Mouse (Mus musculus): ENCODE results near the gene Hoxb2. TPM values are rescaled to one million over a fixed set of nuclear protein-coding genes. Genes with fewer than 3 reads are reported as not detected.

Hoxb2 gene
- polyA plus RNA-seq, 1 experiment from 2014 or later, result 3.7 TPM

DNA sequence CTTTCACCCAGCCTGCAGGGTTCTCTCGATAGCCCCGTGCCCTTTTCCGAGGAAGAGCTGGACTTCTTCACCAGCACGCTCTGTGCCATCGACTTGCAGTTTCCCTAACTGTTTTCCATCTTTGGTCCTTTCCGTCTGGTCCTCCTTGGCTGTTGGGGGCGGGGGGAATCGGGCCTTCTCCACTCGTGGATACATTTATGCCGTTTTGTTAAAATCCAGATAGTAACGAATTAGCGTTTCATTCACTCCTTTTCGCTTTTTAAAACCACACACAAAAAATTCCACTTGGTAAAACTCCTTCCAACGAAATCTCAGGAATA lies 3.2 kb downstream of the Hoxb2 start:
- Histone ChIP-seq H3K9me3 (replicated peaks) (no peaks in the 10 kb centered on the region), H3K4me2 (peak overlapping the region; percentile 57), H3K27ac (peak overlapping the region; percentile 76), H3K4me1 (replicated peaks) (peaks cover 16% of the 10 kb centered on the region), H3K36me3 (no peaks in the 10 kb centered on the region), H3K4me3 (peak overlapping the region; percentile 53), H3K9ac (peak overlapping the region; percentile 48), H3K27me3 (peaks cover 94% of the 10 kb centered on the region)
- ATAC-seq (replicated peaks; ENCODE audit: insufficient number of reproducible peaks, insufficient read depth, low FRiP score, low read depth), result no peak
- 5% methylated on average over 14 of the region's 14 CpGs for WGBS

DNA sequence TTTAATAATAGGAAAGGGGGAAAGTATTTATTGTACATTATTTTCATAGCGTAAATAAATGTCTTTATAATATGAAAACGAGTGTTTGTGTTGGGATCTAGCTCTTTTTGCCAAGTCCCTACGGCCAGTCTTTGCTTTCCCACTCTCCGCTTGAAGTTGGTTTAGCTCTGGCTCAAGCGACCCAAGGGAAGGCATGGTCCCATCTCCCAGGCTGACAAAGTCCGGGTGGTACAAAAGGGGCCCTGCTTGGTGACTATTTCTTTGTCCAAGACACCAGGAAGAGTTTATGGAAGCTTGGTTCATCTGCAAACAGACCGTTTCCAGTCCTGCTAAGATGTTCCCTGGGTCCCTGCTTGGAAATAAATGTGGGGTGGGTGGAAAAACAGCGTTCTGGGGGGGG lies 3.6 kb downstream of the Hoxb2 start:
- Histone ChIP-seq H3K4me1 (replicated peaks) (peaks cover 16% of the 10 kb centered on the region), H3K27ac (peak overlapping the region; percentile 37; the same call in 1 of the 2 replicates), H3K27me3 (peaks cover 89% of the 10 kb centered on the region), H3K9me3 (replicated peaks) (no peaks in the 10 kb centered on the region), H3K9ac (peak overlapping the region; percentile 7; the same call in 1 of the 2 replicates), H3K36me3 (no peaks in the 10 kb centered on the region), H3K4me3 (peak overlapping the region; percentile 33), H3K4me2 (peak overlapping the region; percentile 57)
- 22% methylated on average over 8 of the region's 8 CpGs for WGBS
- ATAC-seq (replicated peaks; ENCODE audit: insufficient number of reproducible peaks, insufficient read depth, low FRiP score, low read depth), result no peak

DNA sequence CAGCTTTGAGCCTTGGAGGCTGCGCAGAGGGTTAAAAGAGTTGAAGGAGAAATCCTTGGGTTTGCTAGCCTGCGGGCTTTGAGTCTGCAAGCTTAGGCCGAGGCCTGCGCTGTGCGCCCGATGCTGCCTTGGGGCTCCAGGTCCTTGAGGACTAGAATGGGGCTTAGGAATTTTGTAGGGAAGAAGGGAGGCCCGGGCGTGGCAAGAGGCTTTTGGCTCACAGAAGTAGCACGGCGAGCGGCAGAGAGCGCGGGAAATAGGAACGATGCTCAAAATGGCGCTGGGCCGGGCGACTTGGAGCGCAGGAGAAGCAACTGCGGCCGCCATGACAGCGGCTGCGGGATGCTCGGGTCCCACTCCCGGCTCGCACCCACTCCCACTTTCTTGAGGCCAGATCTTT lies 4.1 kb downstream of the Hoxb2 start:
- H3K27ac ChIP-seq, result peak overlapping the region; percentile 37; the same call in 1 of the 2 replicates
- H3K4me2 ChIP-seq, result peak overlapping the region; percentile 57
- H3K9ac ChIP-seq, result peak overlapping the region; percentile 7; the same call in 1 of the 2 replicates
- ATAC-seq (replicated peaks; ENCODE audit: insufficient number of reproducible peaks, insufficient read depth, low FRiP score, low read depth), result no peak
- H3K4me3 ChIP-seq, result peak overlapping the region; percentile 33
- H3K36me3 ChIP-seq, result no peaks in the 10 kb centered on the region
- WGBS, result 2% methylated on average over 25 of the region's 25 CpGs
- H3K9me3 ChIP-seq (replicated peaks), result no peaks in the 10 kb centered on the region
- peaks cover 86% of the 10 kb centered on the region for H3K27me3 ChIP-seq
- peaks cover 16% of the 10 kb centered on the region for H3K4me1 ChIP-seq (replicated peaks)

- Histone ChIP-seq H3K27ac (no peak overlapping the region), H3K36me3 (no peaks in the 10 kb centered on the region), H3K4me2 (peak overlapping the region; percentile 57), H3K9ac (0 out of 2 replicates have a peak overlapping the region, but pooled peaks have one; percentile 7), H3K4me1 (replicated peaks) (peaks cover 16% of the 10 kb centered on the region), H3K4me3 (peak overlapping the region; percentile 33), H3K27me3 (peaks cover 86% of the 10 kb centered on the region), H3K9me3 (replicated peaks) (no peaks in the 10 kb centered on the region)
- no peak for ATAC-seq (replicated peaks; ENCODE audit: insufficient number of reproducible peaks, insufficient read depth, low FRiP score, low read depth)
- WGBS, result 13% methylated on average over 9 of the region's 9 CpGs
Measured at GRCm38 (mm10) chr11:96354801-96355311, 4.5 kb downstream of the Hoxb2 start.

GRCm38 (mm10) chr11:96363807-96364206 lies 13.5 kb downstream of the Hoxb2 start:
- Histone ChIP-seq H3K4me3 (no peak overlapping the region), H3K4me1 (replicated peaks) (peaks cover 7% of the 10 kb centered on the region), H3K9me3 (replicated peaks) (no peaks in the 10 kb centered on the region), H3K27ac (no peak overlapping the region), H3K27me3 (peaks cover 86% of the 10 kb centered on the region), H3K9ac (no peak overlapping the region), H3K4me2 (no peak overlapping the region), H3K36me3 (no peaks in the 10 kb centered on the region)
- no peak for ATAC-seq (replicated peaks; ENCODE audit: insufficient number of reproducible peaks, insufficient read depth, low FRiP score, low read depth)
- WGBS, result 18% methylated on average over 5 of the region's 5 CpGs

DNA sequence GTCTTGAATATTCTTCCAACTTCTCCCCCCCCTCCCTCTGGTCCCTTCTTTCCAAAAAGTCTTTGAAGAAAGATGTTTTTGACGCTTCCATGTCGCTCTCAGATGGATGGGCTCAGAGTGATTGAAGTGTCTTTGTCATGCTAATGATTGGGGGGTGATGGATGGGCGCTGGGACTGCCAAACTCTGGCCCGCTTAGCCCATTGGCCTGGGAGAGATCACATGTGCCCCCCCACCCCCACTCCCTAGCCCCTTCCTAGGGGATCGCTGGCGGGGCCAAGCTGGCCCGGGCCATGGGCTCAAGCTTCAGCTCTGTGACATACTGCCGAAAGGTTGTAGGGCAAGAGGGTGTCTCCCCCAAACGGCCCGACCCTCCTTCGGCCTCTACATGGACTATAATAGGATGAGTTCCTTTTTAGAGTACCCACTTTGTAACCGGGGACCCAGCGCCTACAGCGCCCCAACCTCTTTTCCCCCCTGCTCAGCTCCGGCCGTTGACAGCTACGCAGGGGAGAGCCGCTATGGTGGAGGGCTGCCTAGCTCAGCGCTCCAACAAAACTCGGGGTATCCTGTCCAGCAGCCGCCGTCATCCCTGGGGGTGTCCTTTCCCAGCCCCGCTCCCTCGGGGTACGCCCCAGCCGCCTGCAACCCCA lies 15.2 kb downstream of the Hoxb2 start, which contains the start of gene Hoxb1:
TSS of gene Hoxb1 (plus strand) at position 312 of the 651 bp plus-strand sequence.
- ATAC-seq (replicated peaks; ENCODE audit: insufficient number of reproducible peaks, insufficient read depth, low FRiP score, low read depth), result no peak
- H3K27ac ChIP-seq, result no peak within 1 kb of the TSS
- peaks cover 7% of the 10 kb centered on the region for H3K4me1 ChIP-seq (replicated peaks)
- peak within 1 kb of the TSS; percentile 7; the same call in 1 of the 2 replicates for H3K4me3 ChIP-seq
- 11% methylated on average over 26 of the region's 26 CpGs for WGBS
- no peak within 1 kb of the TSS for H3K9ac ChIP-seq
- peaks cover 92% of the 10 kb centered on the region for H3K27me3 ChIP-seq
- no peaks in the 10 kb centered on the region for H3K9me3 ChIP-seq (replicated peaks)
- H3K4me2 ChIP-seq, result peak within 1 kb of the TSS; percentile 7; the same call in 1 of the 2 replicates
- no peaks in the 10 kb centered on the region for H3K36me3 ChIP-seq

DNA sequence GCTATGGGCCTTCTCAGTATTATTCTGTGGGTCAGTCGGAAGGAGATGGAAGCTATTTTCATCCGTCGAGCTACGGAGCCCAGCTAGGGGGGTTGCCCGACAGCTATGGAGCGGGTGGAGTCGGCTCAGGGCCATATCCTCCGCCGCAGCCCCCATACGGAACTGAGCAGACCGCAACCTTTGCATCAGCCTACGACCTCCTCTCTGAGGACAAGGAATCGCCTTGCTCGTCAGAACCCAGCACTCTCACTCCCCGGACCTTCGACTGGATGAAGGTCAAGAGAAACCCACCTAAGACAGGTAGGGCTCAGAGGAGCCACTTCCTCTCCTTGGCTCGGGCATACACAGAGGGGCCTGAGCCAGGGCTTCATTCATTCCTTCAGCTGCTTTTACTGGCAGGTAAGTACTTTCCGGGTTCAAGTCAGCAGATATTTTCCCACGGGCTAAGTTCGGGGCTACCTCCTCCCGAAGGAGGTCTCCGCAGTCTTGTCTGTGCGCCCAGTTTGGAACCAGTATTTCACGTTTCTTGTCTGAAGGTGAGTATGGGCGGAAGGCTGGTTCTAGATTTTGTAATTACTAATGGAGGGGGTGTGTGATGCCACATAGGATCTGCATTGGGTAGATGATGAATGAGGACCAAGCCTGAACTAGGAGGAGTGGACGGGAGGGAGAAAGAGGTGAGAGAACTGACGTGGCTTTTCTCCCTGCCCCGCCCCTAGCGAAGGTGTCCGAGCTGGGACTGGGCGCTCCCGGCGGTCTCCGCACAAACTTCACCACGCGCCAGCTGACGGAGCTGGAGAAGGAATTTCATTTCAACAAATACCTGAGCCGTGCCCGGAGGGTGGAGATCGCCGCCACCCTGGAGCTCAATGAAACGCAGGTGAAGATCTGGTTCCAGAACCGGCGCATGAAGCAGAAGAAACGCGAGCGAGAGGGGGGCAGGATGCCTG lies 16.0 kb downstream of the Hoxb2 start:
- 6% methylated on average over 47 of the region's 47 CpGs for WGBS
- no peaks in the 10 kb centered on the region for H3K9me3 ChIP-seq (replicated peaks)
- peaks cover 7% of the 10 kb centered on the region for H3K4me1 ChIP-seq (replicated peaks)
- ATAC-seq (replicated peaks; ENCODE audit: insufficient number of reproducible peaks, insufficient read depth, low FRiP score, low read depth), result no peak
- H3K36me3 ChIP-seq, result no peaks in the 10 kb centered on the region
- H3K9ac ChIP-seq, result no peak overlapping the region
- H3K27me3 ChIP-seq, result peaks cover 96% of the 10 kb centered on the region
- peak overlapping the region; percentile 7; the same call in 1 of the 2 replicates for H3K4me2 ChIP-seq
- H3K27ac ChIP-seq, result no peak overlapping the region
- peak overlapping the region; percentile 7; the same call in 1 of the 2 replicates for H3K4me3 ChIP-seq

- no peak for ATAC-seq (replicated peaks; ENCODE audit: insufficient number of reproducible peaks, insufficient read depth, low FRiP score, low read depth)
- no peak overlapping the region for H3K27ac ChIP-seq
- peaks cover 95% of the 10 kb centered on the region for H3K27me3 ChIP-seq
- peaks cover 7% of the 10 kb centered on the region for H3K4me1 ChIP-seq (replicated peaks)
- no peak overlapping the region for H3K9ac ChIP-seq
- no peaks in the 10 kb centered on the region for H3K9me3 ChIP-seq (replicated peaks)
- no peak overlapping the region for H3K4me2 ChIP-seq
- no peaks in the 10 kb centered on the region for H3K36me3 ChIP-seq
- no peak overlapping the region for H3K4me3 ChIP-seq
- WGBS, result 33% methylated on average over 6 of the region's 6 CpGs
Measured at GRCm38 (mm10) chr11:96367141-96367540, 16.8 kb downstream of the Hoxb2 start.

DNA sequence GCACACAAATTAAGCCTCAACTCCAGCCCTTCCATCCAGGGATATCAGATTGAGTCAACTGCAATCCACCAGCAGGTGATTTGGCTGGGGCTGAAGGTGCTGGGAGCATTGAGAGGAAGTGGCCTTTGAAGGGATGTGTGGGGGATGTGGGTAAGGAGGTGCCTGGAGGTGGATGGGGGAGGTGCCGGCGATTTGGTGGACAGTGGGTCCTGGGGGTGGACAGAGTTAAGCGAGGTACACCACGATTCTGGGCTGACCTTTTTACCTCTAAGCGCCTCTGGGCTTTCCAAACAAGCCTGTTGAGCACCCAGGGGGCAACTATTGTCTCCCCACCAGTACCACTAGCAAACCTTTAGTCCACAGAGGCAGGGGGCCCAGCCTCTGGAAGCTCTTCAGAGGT lies 18.4 kb downstream of the Hoxb2 start:
- Histone ChIP-seq H3K9ac (no peak overlapping the region), H3K4me3 (no peak overlapping the region), H3K4me2 (no peak overlapping the region), H3K4me1 (replicated peaks) (peaks cover 7% of the 10 kb centered on the region), H3K36me3 (no peaks in the 10 kb centered on the region), H3K9me3 (replicated peaks) (no peaks in the 10 kb centered on the region), H3K27ac (no peak overlapping the region), H3K27me3 (peaks cover 98% of the 10 kb centered on the region)
- 21% methylated on average over 5 of the region's 5 CpGs for WGBS
- no peak for ATAC-seq (replicated peaks; ENCODE audit: insufficient number of reproducible peaks, insufficient read depth, low FRiP score, low read depth)

- Histone ChIP-seq H3K4me1 (replicated peaks) (peaks cover 7% of the 10 kb centered on the region), H3K4me2 (no peak overlapping the region), H3K4me3 (no peak overlapping the region), H3K9ac (no peak overlapping the region), H3K9me3 (replicated peaks) (no peaks in the 10 kb centered on the region), H3K27ac (no peak overlapping the region), H3K27me3 (peaks cover 98% of the 10 kb centered on the region), H3K36me3 (no peaks in the 10 kb centered on the region)
- no peak for ATAC-seq (replicated peaks; ENCODE audit: insufficient number of reproducible peaks, insufficient read depth, low FRiP score, low read depth)
- WGBS, result 41% methylated on average over 7 of the region's 7 CpGs
Measured at GRCm38 (mm10) chr11:96369140-96369539, 18.8 kb downstream of the Hoxb2 start.

- WGBS, result 42% methylated on average over 3 of the region's 3 CpGs
- H3K27me3 ChIP-seq, result peaks cover 97% of the 10 kb centered on the region
- no peaks in the 10 kb centered on the region; the same call in 1 of the 2 replicates for H3K4me1 ChIP-seq (replicated peaks)
- H3K27ac ChIP-seq, result no peak overlapping the region
- no peak for ATAC-seq (replicated peaks; ENCODE audit: insufficient number of reproducible peaks, insufficient read depth, low FRiP score, low read depth)
- H3K36me3 ChIP-seq, result no peaks in the 10 kb centered on the region
- no peak overlapping the region for H3K9ac ChIP-seq
- no peaks in the 10 kb centered on the region for H3K9me3 ChIP-seq (replicated peaks)
- no peak overlapping the region for H3K4me3 ChIP-seq
- H3K4me2 ChIP-seq, result no peak overlapping the region
Measured at GRCm38 (mm10) chr11:96371726-96372125, 21.4 kb downstream of the Hoxb2 start.
